Mouse (Mus musculus): ENCODE measurements at regions not wholly inside any gene's neighbourhood (a gene's known extent, or its start where the extent isn't known, plus 50 kb on each side); places are given as distances from the start of the nearest gene placed in this dataset.

DNA sequence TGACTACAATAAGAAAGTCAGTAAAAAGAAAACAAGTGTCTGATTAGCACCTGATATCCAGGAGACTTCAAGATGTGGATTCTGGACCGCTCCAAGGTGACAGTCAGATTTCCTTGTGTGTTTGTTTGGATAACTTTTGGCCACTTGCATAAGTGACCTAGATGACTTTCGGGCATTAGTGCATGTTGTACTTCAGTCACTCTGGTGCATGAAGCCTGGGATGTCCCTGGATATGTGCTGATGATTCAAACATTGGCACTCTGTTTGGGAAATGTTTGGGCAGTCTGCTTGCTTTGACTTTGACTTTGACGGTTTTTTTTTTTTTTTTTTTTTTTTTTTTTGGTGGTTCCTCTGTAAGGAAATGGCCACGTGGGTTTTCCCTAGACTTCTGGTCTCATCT lies 121.8 kb downstream of the Dusp6 start:
- TF ChIP-seq POLR2A (IDR thresholded peaks at IDR 0.05; ENCODE audit: extremely low read depth, insufficient read depth, low read length), result no peak
- no peak for TF ChIP-seq CTCF (IDR thresholded peaks at IDR 0.05; ENCODE audit: extremely low read depth, insufficient read depth, low read length)

All from cortical plate, adult 2 months (tissue).